15 mouse cellular contexts compared by ENCODE assay signal in the genomic region with DNA sequence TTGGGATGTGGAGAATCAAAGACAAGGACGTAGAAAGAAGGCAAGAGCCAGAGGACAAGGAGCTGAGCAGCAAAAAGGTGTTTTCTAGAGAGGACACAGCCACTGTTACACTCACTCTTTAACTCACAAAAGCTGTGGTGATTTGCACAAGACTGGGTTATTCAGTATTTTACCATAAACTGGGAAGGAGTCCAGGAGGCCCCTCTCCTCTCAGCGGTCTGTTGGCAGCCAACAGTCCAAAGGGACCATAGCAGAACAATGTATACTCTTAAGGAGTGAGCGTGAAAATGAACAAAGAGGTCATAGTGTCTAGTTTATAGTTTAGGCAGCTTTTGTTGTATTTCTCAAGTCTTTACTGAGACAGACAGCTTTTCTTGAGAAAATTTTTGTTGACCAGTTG. TPM values are rescaled to one million over a fixed set of nuclear protein-coding genes. Genes with fewer than 3 reads are reported as not detected.
DNase-seq lines count a peak whose midpoint lies in the region; ATAC-seq lines count a peak whose summit lies in the region.
"Had no signal": no experiment of that assay in that cellular context is flagged by ENCODE, and none has a peak within 500 bp of the region (broad histone marks: within the 10 kb centered on the region; RNA-seq: fewer than 3 reads in every experiment).

No protein-coding gene starts in this region.

- no peak for ATAC-seq in forebrain, embryonic 12.5 days (ENCODE audit: low FRiP score)
- peak; percentile 19; the same call in 1 of the 2 replicates for ATAC-seq in hindbrain, embryonic 15.5 days (ENCODE audit: low FRiP score, low read depth)
- no peak for ATAC-seq in hindbrain, embryonic 12.5 days (ENCODE audit: low FRiP score)
- peak; percentile 30; the same call in 1 of the 2 replicates for ATAC-seq in granulocyte monocyte progenitor cell, adult 5-6 weeks (replicated peaks; ENCODE audit: poor library complexity, severe bottlenecking)
- ATAC-seq: intestine, postnatal 0 days had no signal

- H3K4me3 ChIP-seq in forebrain, embryonic 12.5 days (replicated peaks), result no peak overlapping the region
- no peak overlapping the region for H3K4me3 ChIP-seq in forebrain, embryonic 10.5 days
- no peak overlapping the region for H3K4me3 ChIP-seq in hindbrain, embryonic 15.5 days
- H3K4me3 ChIP-seq in hindbrain, embryonic 12.5 days, result no peak overlapping the region
- H3K4me3 ChIP-seq: limb, embryonic 15.5 days had no signal

- H3K9me3 ChIP-seq in forebrain, embryonic 12.5 days, result no peaks in the 10 kb centered on the region
- no peaks in the 10 kb centered on the region for H3K9me3 ChIP-seq in forebrain, embryonic 10.5 days
- H3K9me3 ChIP-seq in hindbrain, embryonic 15.5 days, result no peaks in the 10 kb centered on the region
- H3K9me3 ChIP-seq in hindbrain, embryonic 12.5 days (replicated peaks), result no peaks in the 10 kb centered on the region
- H3K9me3 ChIP-seq: limb, embryonic 15.5 days had no signal

- H3K4me1 ChIP-seq in forebrain, embryonic 12.5 days, result peaks cover 10% of the 10 kb centered on the region
- 0 out of 2 replicates have a peak, but pooled peaks cover 4% of the 10 kb centered on the region for H3K4me1 ChIP-seq in forebrain, embryonic 10.5 days
- H3K4me1 ChIP-seq in hindbrain, embryonic 15.5 days (replicated peaks), result no peaks in the 10 kb centered on the region
- H3K4me1 ChIP-seq in hindbrain, embryonic 12.5 days, result 0 out of 2 replicates have a peak, but pooled peaks cover 3% of the 10 kb centered on the region

- peak overlapping the region; percentile 4 for H3K27ac ChIP-seq in forebrain, embryonic 12.5 days
- H3K27ac ChIP-seq in forebrain, embryonic 10.5 days, result no peak overlapping the region
- 0 out of 2 replicates have a peak overlapping the region, but pooled peaks have one; percentile 53 for H3K27ac ChIP-seq in hindbrain, embryonic 15.5 days (replicated peaks)
- H3K27ac ChIP-seq in hindbrain, embryonic 12.5 days, result no peak overlapping the region
- H3K27ac ChIP-seq: limb, embryonic 15.5 days had no signal

- H3K36me3 ChIP-seq in forebrain, embryonic 12.5 days (replicated peaks), result peaks cover 13% of the 10 kb centered on the region
- peaks cover 14% of the 10 kb centered on the region for H3K36me3 ChIP-seq in forebrain, embryonic 10.5 days (replicated peaks)
- H3K36me3 ChIP-seq in hindbrain, embryonic 15.5 days, result peaks cover 10% of the 10 kb centered on the region; the same call in 1 of the 2 replicates
- H3K36me3 ChIP-seq in hindbrain, embryonic 12.5 days, result peaks cover 8% of the 10 kb centered on the region

- H3K27me3 ChIP-seq in forebrain, embryonic 12.5 days, result no peaks in the 10 kb centered on the region
- H3K27me3 ChIP-seq in forebrain, embryonic 10.5 days (ENCODE audit: poor library complexity, severe bottlenecking), result no peaks in the 10 kb centered on the region
- no peaks in the 10 kb centered on the region for H3K27me3 ChIP-seq in hindbrain, embryonic 15.5 days
- H3K27me3 ChIP-seq in hindbrain, embryonic 12.5 days, result no peaks in the 10 kb centered on the region
- H3K27me3 ChIP-seq: limb, embryonic 15.5 days had no signal

- WGBS in forebrain, embryonic 12.5 days, result 39% methylated on average over 3 of the region's 3 CpGs
- WGBS in forebrain, embryonic 10.5 days, result 79% methylated on average over 3 of the region's 3 CpGs
- whole genome bisulfite sequencing in hindbrain, embryonic 15.5 days, result 45% methylated on average over 3 of the region's 3 CpGs
- 65% methylated on average over 3 of the region's 3 CpGs for WGBS in hindbrain, embryonic 12.5 days

- no peak for DNase-seq in forebrain, embryonic 10.5 days (ENCODE audit: extremely low spot score, low spot score)
- peak; percentile 19 for DNase-seq in NIH3T3 (ENCODE audit: low read depth)
- DNase-seq in embryo, embryonic 9.5 days (ENCODE audit: extremely low spot score), result no peak
- DNase-seq in right cerebral cortex, postnatal 36 days (ENCODE audit: low spot score in 2 of 2), result no peak
- DNase-seq: cerebellum, postnatal 14 days; gastrocnemius, postnatal 14 days; heart, postnatal 14 days; kidney, postnatal 14 days; thymus, adult 18-20 months had no signal

- no peak overlapping the region for H3K9ac ChIP-seq in forebrain, embryonic 12.5 days
- no peak overlapping the region for H3K9ac ChIP-seq in hindbrain, embryonic 15.5 days
- no peak overlapping the region for H3K9ac ChIP-seq in hindbrain, embryonic 12.5 days
- H3K9ac ChIP-seq: limb, embryonic 15.5 days had no signal

- no peak overlapping the region for H3K4me2 ChIP-seq in forebrain, embryonic 12.5 days
- no peak overlapping the region for H3K4me2 ChIP-seq in hindbrain, embryonic 15.5 days
- no peak overlapping the region for H3K4me2 ChIP-seq in hindbrain, embryonic 12.5 days (replicated peaks)
- H3K4me2 ChIP-seq: limb, embryonic 15.5 days had no signal

RNA-seq across cellular contexts. Expression of gene Ankib1, which starts 31.2 kb away (rescaled TPM):
- 21.6 and 22.1 TPM in 2 replicates for polyA plus RNA-seq in forebrain, embryonic 12.5 days (2016; fragmentation: Nextera tagmentation; extraction: Ambion mirVana)
- polyA plus RNA-seq in forebrain, embryonic 10.5 days (2016; fragmentation: Nextera tagmentation; extraction: Ambion mirVana), result 9.7 and 9.9 TPM in 2 replicates
- 18.0 and 18.1 TPM in 2 replicates for polyA plus RNA-seq in hindbrain, embryonic 15.5 days (2015; fragmentation: Nextera tagmentation; extraction: Ambion mirVana)
- 24.1 and 26.1 TPM in 2 replicates for polyA plus RNA-seq in hindbrain, embryonic 12.5 days (2016; fragmentation: Nextera tagmentation; extraction: Ambion mirVana)
- 19.2 and 27.2 TPM in 2 replicates for total RNA-seq in granulocyte monocyte progenitor cell, adult 5-6 weeks (2014; fragmentation: Nextera tagmentation)
- 26.7 and 38.1 TPM in 2 replicates for total RNA-seq in granulocyte monocyte progenitor cell, adult 5-6 weeks (2017)

RNA-seq across cellular contexts. Expression of gene Krit1, which starts 31.5 kb away (rescaled TPM):
- 77.8 and 83.3 TPM in 2 replicates for polyA plus RNA-seq in forebrain, embryonic 12.5 days (2016; fragmentation: Nextera tagmentation; extraction: Ambion mirVana)
- 61.5 and 63.3 TPM in 2 replicates for polyA plus RNA-seq in forebrain, embryonic 10.5 days (2016; fragmentation: Nextera tagmentation; extraction: Ambion mirVana)
- polyA plus RNA-seq in hindbrain, embryonic 15.5 days (2015; fragmentation: Nextera tagmentation; extraction: Ambion mirVana), result 48.6 and 50.1 TPM in 2 replicates
- 75.2 and 80.2 TPM in 2 replicates for polyA plus RNA-seq in hindbrain, embryonic 12.5 days (2016; fragmentation: Nextera tagmentation; extraction: Ambion mirVana)
- total RNA-seq in granulocyte monocyte progenitor cell, adult 5-6 weeks (2014; fragmentation: Nextera tagmentation), result 46.1 and 60.6 TPM in 2 replicates
- total RNA-seq in granulocyte monocyte progenitor cell, adult 5-6 weeks (2017), result 46.8 and 53.2 TPM in 2 replicates

Comparison
In these comparisons a context has a peak if more than half of its experiments do, and no peak if none do; other contexts are left out.
1. ATAC-seq: peak in hindbrain, embryonic 15.5 days (single experiment) and granulocyte monocyte progenitor cell, adult 5-6 weeks (single experiment); none in forebrain, embryonic 12.5 days (single experiment) and hindbrain, embryonic 12.5 days (single experiment).
2. H3K27ac ChIP-seq: peak in forebrain, embryonic 12.5 days (single experiment) and hindbrain, embryonic 15.5 days (single experiment); none in forebrain, embryonic 10.5 days (single experiment) and hindbrain, embryonic 12.5 days (single experiment).